Mouse (Mus musculus) ES-E14 (cell line): ENCODE measurements around the gene Tbc1d10a. TPM values are rescaled to one million over a fixed set of nuclear protein-coding genes. Genes with fewer than 3 reads are reported as not detected.
A peak's percentile ranks its signal among the peaks of the same experiment; 100 is the strongest.

Experiments
- DNase-seq: peaks from one replicate; pipeline ENCODE4 v3.0.0-alpha.2; 2013; ENCODE audit warnings: low read depth, low spot score
- H3K27ac ChIP-seq: 2 replicates; pipeline ENCODE4 v1.5.1; 2012; ENCODE audit warnings: low read depth, mild to moderate bottlenecking, low read length, moderate library complexity, mixed read lengths; ENCODE audit not compliant: poor library complexity, insufficient read depth, severe bottlenecking
- H3K36me3 ChIP-seq: 2 replicates; pipeline ENCODE4 v1.6.1; 2012; ENCODE audit warnings: mild to moderate bottlenecking, low read length, moderate library complexity, mixed read lengths; ENCODE audit not compliant: control insufficient read depth, poor library complexity, insufficient read depth, severe bottlenecking
- H3K4me1 ChIP-seq, 2 experiments: fragments of 150-350 bp in 1 of 2; sonication (generic) in 1 of 2; 2 replicates each; pipeline ENCODE4 v1.6.1; 2012; ENCODE audit warnings: low read length in 2 of 2, mild to moderate bottlenecking in 1 of 2, mixed read lengths in 1 of 2; ENCODE audit not compliant: control insufficient read depth in 2 of 2, insufficient read depth in 2 of 2, poor library complexity in 1 of 2
- H3K4me3 ChIP-seq, 2 experiments: fragments of 150-350 bp in 1 of 2; sonication (generic) in 1 of 2; 2 replicates each; pipeline ENCODE4 v1.5.1; 2012; ENCODE audit warnings: low read length in 2 of 2, low read depth in 1 of 2, mild to moderate bottlenecking in 1 of 2, mixed read lengths in 1 of 2; ENCODE audit not compliant: insufficient read depth in 1 of 2, poor library complexity in 1 of 2, severe bottlenecking in 1 of 2
- H3K9ac ChIP-seq: 2 replicates; pipeline ENCODE4 v1.6.1; 2012; ENCODE audit warnings: low read depth, mild to moderate bottlenecking, low read length, mixed read lengths; ENCODE audit not compliant: poor library complexity, insufficient read depth, severe bottlenecking
- H3K9me3 ChIP-seq: fragments of 150-350 bp; sonication (generic); 2 replicates; pipeline ENCODE4 v1.6.1; 2012; ENCODE audit warnings: low read depth, mild to moderate bottlenecking, low read length; ENCODE audit not compliant: control insufficient read depth, insufficient read depth
- CHD2 ChIP-seq: IDR thresholded peaks from 2 replicates; pipeline ENCODE4 v1.6.1; 2014; ENCODE audit warnings: mild to moderate bottlenecking, low read depth, low read length, inconsistent platforms
- HCFC1 ChIP-seq: IDR thresholded peaks from 2 replicates; pipeline ENCODE4 v1.6.1; 2012; ENCODE audit warnings: low read length, inconsistent platforms, borderline replicate concordance; ENCODE audit not compliant: insufficient read depth
- MAFK ChIP-seq: IDR thresholded peaks from 2 replicates; pipeline ENCODE4 v1.6.1; 2014; ENCODE audit warnings: mild to moderate bottlenecking, low read depth, low read length, inconsistent platforms; ENCODE audit not compliant: insufficient read depth
- ZC3H11A ChIP-seq: IDR thresholded peaks from 2 replicates; pipeline ENCODE4 v1.6.1; 2012; ENCODE audit warnings: low read depth, mild to moderate bottlenecking, inconsistent platforms, low read length, borderline replicate concordance
- ZNF384 ChIP-seq: IDR thresholded peaks from 2 replicates; pipeline ENCODE4 v1.6.1; 2012; ENCODE audit warnings: low read depth, low read length, inconsistent platforms
- in situ Hi-C, 2 experiments: fragments of 600-800 bp; cut with MboI; formaldehyde crosslinking; loops; one replicate each; pipeline ENCODE4 v1.15.1; 2025; ENCODE audit warnings: low sequenced_read_pairs in 2 of 2, inconsistent platforms in 1 of 2; ENCODE audit not compliant: unreplicated experiment in 2 of 2
- total RNA-seq: library from RNA; depleted of rRNA; stranded (reverse); fragments of 300-350 nt; gene quantifications from 2 replicates; pipeline ENCODE4 v1.2.3, GENCODE M21; 2012; rRNA removed

Tbc1d10a gene
- total RNA-seq = 40.9 and 45.7 TPM in 2 replicates

- H3K4me3 ChIP-seq = peak within 1 kb of the TSS; percentile 88 to 98
- no peak within 1 kb of the TSS for H3K27ac ChIP-seq
- in situ Hi-C loops = no loop called here
- TF ChIP-seq MAFK (no peak), CHD2 (peak; percentile 54; the same call in 1 of the 2 replicates)
- H3K9ac ChIP-seq = peak within 1 kb of the TSS; percentile 92
- DNase-seq = peak; percentile 98
- no peaks in the 10 kb centered on the region for H3K9me3 ChIP-seq
- peaks cover 0 to 4% of the 10 kb centered on the region in 2 experiments; a peak in 1 of 4 replicates for H3K4me1 ChIP-seq
- peaks cover 10% of the 10 kb centered on the region for H3K36me3 ChIP-seq
Measured at GRCm38 (mm10) chr11:4186486-4187317, at the start of gene Tbc1d10a. Tbc1d10a (plus strand) TSS chr11:4186789.

DNA sequence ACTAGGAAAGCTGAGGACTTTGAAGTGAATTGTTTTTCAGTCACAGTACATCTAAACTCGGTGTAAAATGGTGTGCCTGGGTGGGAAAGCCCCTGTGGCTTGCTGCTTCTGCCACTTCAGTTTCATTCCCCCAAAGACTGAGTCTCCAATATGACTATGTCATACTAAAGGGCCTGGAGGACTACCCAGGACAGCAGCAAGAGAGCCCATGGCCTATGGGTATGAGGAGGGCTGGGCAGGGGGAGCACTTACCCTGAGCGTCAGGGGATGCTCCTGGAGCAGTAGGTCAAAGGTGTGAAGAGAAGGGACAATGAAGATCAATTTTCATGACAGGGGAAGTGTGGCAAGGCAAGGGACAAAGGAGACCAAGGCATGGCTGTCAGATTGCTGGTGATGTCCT, 47.6 kb upstream of the Tbc1d10a start:
- Histone ChIP-seq H3K9me3 (no peaks in the 10 kb centered on the region), H3K4me1 (peaks cover 0 to 5% of the 10 kb centered on the region in 2 experiments; a peak in 1 of 4 replicates), H3K4me3 (no peak overlapping the region), H3K27ac (no peak overlapping the region), H3K36me3 (0 out of 2 replicates have a peak, but pooled peaks cover 2% of the 10 kb centered on the region), H3K9ac (no peak overlapping the region)
- in situ Hi-C loops = no loop called here
- no peak for DNase-seq
- TF ChIP-seq ZNF384 (no peak), ZC3H11A (no peak), HCFC1 (no peak), CHD2 (no peak)

- TF ChIP-seq HCFC1 (no peak), ZC3H11A (no peak), MAFK (no peak), ZNF384 (no peak), CHD2 (no peak)
- in situ Hi-C loops = no loop called here
- Histone ChIP-seq H3K9ac (no peak overlapping the region), H3K4me3 (no peak overlapping the region), H3K27ac (no peak overlapping the region), H3K4me1 (no peaks in the 10 kb centered on the region), H3K9me3 (no peaks in the 10 kb centered on the region), H3K36me3 (0 out of 2 replicates have a peak, but pooled peaks cover 2% of the 10 kb centered on the region)
- DNase-seq = no peak
Measured at GRCm38 (mm10) chr11:4141505-4141904, 45.1 kb upstream of the Tbc1d10a start.

DNA sequence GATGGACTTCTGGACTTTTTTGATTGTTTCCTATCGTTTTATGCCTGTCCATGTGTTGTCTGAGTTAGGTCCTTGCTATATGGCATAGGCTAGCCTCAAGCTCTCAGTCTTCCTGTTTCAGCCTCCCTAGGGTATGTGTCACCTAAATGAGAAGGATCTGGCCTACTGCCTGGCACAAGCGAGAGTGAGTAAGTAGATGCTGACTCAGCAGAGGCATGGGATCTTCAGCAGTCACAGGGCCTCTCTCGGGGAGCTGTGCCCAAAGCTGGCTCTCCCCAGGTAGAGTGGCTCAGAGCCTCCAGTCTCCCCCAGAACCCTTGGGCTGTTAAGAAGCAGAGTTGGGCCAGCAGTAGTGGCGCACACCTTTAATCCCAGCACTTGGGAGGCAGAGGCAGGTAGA, 44.2 kb upstream of the Tbc1d10a start:
- Histone ChIP-seq H3K9ac (no peak overlapping the region), H3K4me3 (no peak overlapping the region), H3K9me3 (no peaks in the 10 kb centered on the region), H3K4me1 (no peaks in the 10 kb centered on the region), H3K36me3 (0 out of 2 replicates have a peak, but pooled peaks cover 2% of the 10 kb centered on the region), H3K27ac (no peak overlapping the region)
- in situ Hi-C loops = no loop called here
- DNase-seq = no peak
- TF ChIP-seq MAFK = peak; percentile 67
- TF ChIP-seq ZC3H11A = no peak
